Mouse (Mus musculus): Measurements from ENCODE around the gene Slc9a2. TPM values are rescaled to one million over a fixed set of nuclear protein-coding genes. Genes with fewer than 3 reads are reported as not detected.
A peak's percentile ranks its signal among the peaks of the same experiment; 100 is the strongest.
"Not testable (repeated sequence)": the region's sequence is repeated elsewhere in the genome, so short reads cannot be mapped to it uniquely, and the experiment has no call there.

Slc9a2 gene
- polyA plus RNA-seq, 1 experiment from 2014 or later, result not detected

DNA sequence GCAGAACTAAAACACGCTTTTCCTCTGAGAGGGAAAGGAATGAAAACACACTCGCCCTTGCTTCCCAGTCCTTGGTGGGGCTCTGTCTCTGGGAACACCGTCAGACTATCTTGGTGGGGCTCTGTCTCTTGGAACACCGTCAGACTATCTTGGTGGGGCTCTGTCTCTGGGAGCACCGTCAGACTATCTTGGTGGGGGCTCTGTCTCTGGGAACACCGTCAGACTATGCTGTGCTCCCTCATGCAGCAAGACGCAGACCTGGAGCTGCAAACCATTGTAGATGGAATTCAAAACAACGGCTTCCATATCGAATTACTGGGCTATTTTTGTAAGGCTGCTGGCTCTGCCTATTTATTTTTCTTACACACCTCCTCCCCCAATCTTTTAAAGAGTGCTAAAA is 20.9 kb upstream of the Slc9a2 start:
- Histone ChIP-seq H3K4me2 (ENCODE audit: low read depth) (no peak overlapping the region), H3K36me3 (ENCODE audit: control insufficient read depth, insufficient read depth, low read length) (no peaks in the 10 kb centered on the region), H3K27me3 (ENCODE audit: control insufficient read depth, insufficient read depth, low read length) (no peaks in the 10 kb centered on the region), H3K9me3 (ENCODE audit: control insufficient read depth, low read length) (no peaks in the 10 kb centered on the region), H3K27ac (ENCODE audit: low read depth, low read length) (no peak overlapping the region), H3K9ac (ENCODE audit: low read length) (no peak overlapping the region), H3K4me3 (ENCODE audit: low read depth, low read length) (no peak overlapping the region), H3K4me1 (ENCODE audit: control insufficient read depth, insufficient read depth, low read length) (no peaks in the 10 kb centered on the region)
- DNase-seq (ENCODE audit: low spot score) (no peak), ATAC-seq (ENCODE audit: insufficient read depth, low FRiP score, low TSS enrichment) (no peak)
- WGBS, result 68% methylated on average over 9 of the region's 9 CpGs

DNA sequence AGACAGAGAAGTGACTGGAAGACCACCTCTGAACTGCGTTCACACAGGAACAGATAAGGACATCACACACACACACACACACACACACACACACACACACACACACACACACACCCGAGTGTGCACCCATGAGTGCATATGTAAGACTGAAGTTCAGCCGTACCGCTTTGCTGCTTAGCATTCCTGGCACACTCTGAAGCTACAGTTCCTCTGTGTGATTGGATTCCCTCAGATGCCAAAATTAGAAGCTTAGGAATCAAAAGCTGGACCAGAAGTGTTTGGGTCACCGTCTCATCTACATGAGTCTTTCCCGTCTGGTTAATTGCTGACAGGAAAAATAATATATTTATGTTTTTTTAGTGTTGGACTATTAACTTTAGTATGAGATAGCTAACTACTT is 19.5 kb upstream of the Slc9a2 start:
- 92% methylated on average over 6 of the region's 6 CpGs for WGBS
- DNase-seq (ENCODE audit: low spot score), result no peak
- Histone ChIP-seq H3K9ac (ENCODE audit: low read length) (no peak overlapping the region), H3K9me3 (ENCODE audit: control insufficient read depth, low read length) (no peaks in the 10 kb centered on the region), H3K4me1 (ENCODE audit: control insufficient read depth, insufficient read depth, low read length) (no peaks in the 10 kb centered on the region), H3K4me3 (ENCODE audit: low read depth, low read length) (no peak overlapping the region), H3K27ac (ENCODE audit: low read depth, low read length) (no peak overlapping the region), H3K36me3 (ENCODE audit: control insufficient read depth, insufficient read depth, low read length) (no peaks in the 10 kb centered on the region), H3K4me2 (ENCODE audit: low read depth) (no peak overlapping the region), H3K27me3 (ENCODE audit: control insufficient read depth, insufficient read depth, low read length) (no peaks in the 10 kb centered on the region)
- ATAC-seq (ENCODE audit: insufficient read depth, low FRiP score, low TSS enrichment), result no peak

DNA sequence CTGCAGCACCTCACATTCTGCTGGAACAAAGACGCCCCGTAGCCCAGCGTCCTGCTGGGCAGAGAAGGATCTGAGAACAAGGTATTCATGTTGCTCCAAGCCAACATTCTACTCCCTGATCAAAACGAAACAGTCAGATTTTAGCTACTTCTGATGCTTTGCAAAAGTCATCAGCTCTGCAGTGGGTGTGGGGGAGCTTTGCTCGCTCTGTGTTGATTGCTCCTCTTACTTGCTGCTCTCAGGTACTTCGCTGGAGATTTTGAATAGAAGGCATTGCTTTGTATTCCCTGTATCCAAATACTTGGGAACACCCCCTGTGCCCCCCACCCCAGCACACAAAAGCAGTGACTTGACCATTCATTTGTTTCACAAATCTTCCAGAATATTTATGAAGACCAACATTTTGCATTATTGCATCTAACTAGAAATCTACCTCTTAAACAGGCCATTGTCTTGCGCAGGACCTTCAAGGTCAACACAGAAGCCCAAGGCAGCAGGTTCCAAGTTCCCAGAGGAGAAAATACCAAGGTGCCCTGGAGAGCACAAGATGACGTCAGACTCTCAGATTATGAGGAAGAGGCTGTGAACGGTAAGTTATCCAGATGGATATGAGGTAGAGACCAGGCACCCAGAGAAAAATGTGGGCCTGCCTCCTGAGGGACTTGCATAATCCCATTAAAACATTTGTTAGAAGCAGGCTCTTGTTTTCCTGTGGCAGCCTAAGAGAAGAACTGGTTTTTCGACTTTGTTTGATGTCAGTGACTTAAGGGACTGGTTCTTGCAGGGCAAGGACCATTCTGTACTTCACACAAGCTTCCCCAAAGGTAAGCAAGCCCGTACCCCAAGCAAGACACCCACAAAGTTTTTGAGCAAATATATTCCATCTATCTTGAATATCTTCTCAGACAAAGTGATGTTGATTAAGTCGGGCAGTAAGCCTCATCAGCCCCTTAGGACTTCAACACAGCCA is 14.7 kb upstream of the Slc9a2 start:
- Histone ChIP-seq H3K27ac (ENCODE audit: low read depth, low read length) (no peak overlapping the region), H3K4me3 (ENCODE audit: low read depth, low read length) (no peak overlapping the region), H3K36me3 (ENCODE audit: control insufficient read depth, insufficient read depth, low read length) (no peaks in the 10 kb centered on the region), H3K9me3 (ENCODE audit: control insufficient read depth, low read length) (no peaks in the 10 kb centered on the region), H3K27me3 (ENCODE audit: control insufficient read depth, insufficient read depth, low read length) (no peaks in the 10 kb centered on the region), H3K4me2 (ENCODE audit: low read depth) (no peak overlapping the region), H3K4me1 (ENCODE audit: control insufficient read depth, insufficient read depth, low read length) (no peaks in the 10 kb centered on the region), H3K9ac (ENCODE audit: low read length) (no peak overlapping the region)
- ATAC-seq (ENCODE audit: insufficient read depth, low FRiP score, low TSS enrichment) (no peak), DNase-seq (ENCODE audit: low spot score) (no peak)
- WGBS, result 47% methylated on average over 12 of the region's 12 CpGs

DNA sequence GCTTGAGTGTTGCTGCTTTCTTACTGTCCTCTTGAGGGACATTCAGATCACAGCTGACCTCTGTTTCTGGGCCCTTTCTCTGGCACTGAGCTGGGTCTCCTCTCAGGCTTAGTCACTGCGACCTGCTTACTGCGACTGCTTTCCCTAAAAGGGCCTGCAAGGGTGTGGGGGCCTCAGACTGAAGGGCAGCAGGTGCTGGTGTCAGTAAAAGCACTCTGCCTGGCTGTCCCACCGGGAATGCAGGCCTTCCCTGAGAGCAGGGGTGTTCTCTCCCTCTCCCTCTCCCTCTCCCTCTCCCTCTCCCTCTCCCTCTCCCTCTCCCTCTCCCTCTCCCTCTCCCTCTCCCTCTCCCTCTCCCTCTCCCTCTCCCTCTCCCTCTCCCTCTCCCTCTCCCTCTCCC is 12.9 kb upstream of the Slc9a2 start:
- not testable (repeated sequence) for H3K4me3 ChIP-seq (ENCODE audit: low read depth, low read length); H3K9ac ChIP-seq (ENCODE audit: low read length); DNase-seq (ENCODE audit: low spot score); ATAC-seq (ENCODE audit: insufficient read depth, low FRiP score, low TSS enrichment); H3K27ac ChIP-seq (ENCODE audit: low read depth, low read length); H3K27me3 ChIP-seq (ENCODE audit: control insufficient read depth, insufficient read depth, low read length); H3K9me3 ChIP-seq (ENCODE audit: control insufficient read depth, low read length); H3K4me2 ChIP-seq (ENCODE audit: low read depth); H3K4me1 ChIP-seq (ENCODE audit: control insufficient read depth, insufficient read depth, low read length); H3K36me3 ChIP-seq (ENCODE audit: control insufficient read depth, insufficient read depth, low read length)
- WGBS, result 33% methylated on average over 3 of the region's 3 CpGs

DNA sequence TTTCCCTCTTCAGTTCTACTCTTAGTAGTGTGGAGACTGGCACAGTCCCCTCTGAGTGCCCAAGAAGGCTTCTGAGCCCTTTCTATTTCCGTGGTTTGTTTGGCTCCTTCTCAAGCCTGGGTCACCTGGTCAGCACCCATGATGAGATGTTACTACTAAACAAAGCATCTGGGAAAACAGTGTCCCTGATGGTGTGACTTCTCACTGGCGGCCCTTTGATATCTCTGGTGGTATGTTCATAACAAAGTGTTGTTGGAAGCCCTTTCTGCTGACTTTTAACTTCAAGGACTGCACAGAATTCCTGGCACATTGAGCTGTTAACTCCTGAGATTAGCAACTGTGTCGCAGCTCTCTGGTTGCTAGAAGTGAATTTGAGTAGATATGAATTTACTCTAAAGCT is 10.3 kb upstream of the Slc9a2 start:
- ATAC-seq (ENCODE audit: insufficient read depth, low FRiP score, low TSS enrichment), result no peak
- Histone ChIP-seq H3K9ac (ENCODE audit: low read length) (no peak overlapping the region), H3K4me1 (ENCODE audit: control insufficient read depth, insufficient read depth, low read length) (no peaks in the 10 kb centered on the region), H3K27ac (ENCODE audit: low read depth, low read length) (no peak overlapping the region), H3K4me2 (ENCODE audit: low read depth) (no peak overlapping the region), H3K36me3 (ENCODE audit: control insufficient read depth, insufficient read depth, low read length) (no peaks in the 10 kb centered on the region), H3K27me3 (ENCODE audit: control insufficient read depth, insufficient read depth, low read length) (no peaks in the 10 kb centered on the region), H3K4me3 (ENCODE audit: low read depth, low read length) (no peak overlapping the region), H3K9me3 (ENCODE audit: control insufficient read depth, low read length) (no peaks in the 10 kb centered on the region)
- 81% methylated on average over 3 of the region's 3 CpGs for WGBS
- DNase-seq (ENCODE audit: low spot score), result no peak

DNA sequence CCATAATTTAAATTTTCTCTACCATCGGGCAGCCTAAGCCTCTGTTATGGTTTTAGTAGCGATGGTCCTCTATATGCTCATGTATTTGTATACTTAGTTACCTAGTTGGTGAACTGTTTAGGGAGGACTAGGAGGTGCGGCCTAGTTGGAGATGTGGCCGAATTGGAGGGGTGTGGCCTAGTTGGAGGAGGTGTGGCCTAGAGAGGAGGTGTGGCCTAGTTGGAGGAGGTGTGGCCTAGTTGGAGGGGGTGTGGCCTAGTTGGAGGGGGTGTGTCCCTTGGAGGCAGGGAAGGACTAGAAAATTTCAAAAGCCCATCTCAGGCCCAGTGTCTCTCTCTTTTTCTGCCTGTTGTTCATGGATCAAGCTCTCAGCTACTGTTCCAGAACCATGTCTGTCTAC is 8.9 kb upstream of the Slc9a2 start:
- WGBS, result 96% methylated on average over 4 of the region's 4 CpGs
- no peak overlapping the region for H3K4me2 ChIP-seq (ENCODE audit: low read depth)

DNA sequence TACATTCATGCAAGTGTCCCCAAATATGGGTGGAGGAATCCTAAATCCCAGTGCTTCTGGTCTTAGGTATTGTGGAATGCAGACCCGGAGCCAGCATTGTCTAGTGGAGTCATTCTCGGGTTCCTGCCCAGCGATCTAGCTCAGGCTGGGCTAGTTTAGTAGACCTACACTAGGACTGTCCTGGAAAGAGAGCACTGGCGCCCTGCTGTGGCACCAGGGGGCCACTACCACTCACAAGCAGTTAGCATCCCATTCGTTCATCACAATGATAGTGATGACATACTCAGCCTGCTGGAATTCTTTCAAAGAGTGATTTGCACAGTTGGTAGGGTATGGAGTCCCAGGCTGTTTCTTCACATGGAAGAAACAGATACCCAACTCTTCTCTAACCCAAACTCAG is 3.1 kb upstream of the Slc9a2 start:
- Histone ChIP-seq H3K36me3 (ENCODE audit: control insufficient read depth, insufficient read depth, low read length) (no peaks in the 10 kb centered on the region), H3K4me2 (ENCODE audit: low read depth) (no peak overlapping the region), H3K27me3 (ENCODE audit: control insufficient read depth, insufficient read depth, low read length) (peaks cover 29% of the 10 kb centered on the region), H3K4me1 (ENCODE audit: control insufficient read depth, insufficient read depth, low read length) (peaks cover 6% of the 10 kb centered on the region; the same call in 1 of the 2 replicates), H3K9ac (ENCODE audit: low read length) (no peak overlapping the region), H3K9me3 (ENCODE audit: control insufficient read depth, low read length) (no peaks in the 10 kb centered on the region), H3K27ac (ENCODE audit: low read depth, low read length) (no peak overlapping the region), H3K4me3 (ENCODE audit: low read depth, low read length) (no peak overlapping the region)
- WGBS, result 54% methylated on average over 5 of the region's 5 CpGs
- DNase-seq (ENCODE audit: low spot score) (no peak), ATAC-seq (ENCODE audit: insufficient read depth, low FRiP score, low TSS enrichment) (no peak)

More for the DNA sequence above, 8.9 kb upstream of the Slc9a2 start:
- no peak for ATAC-seq (ENCODE audit: insufficient read depth, low FRiP score, low TSS enrichment)
- Histone ChIP-seq H3K9ac (ENCODE audit: low read length) (no peak overlapping the region), H3K36me3 (ENCODE audit: control insufficient read depth, insufficient read depth, low read length) (no peaks in the 10 kb centered on the region), H3K27me3 (ENCODE audit: control insufficient read depth, insufficient read depth, low read length) (no peaks in the 10 kb centered on the region), H3K27ac (ENCODE audit: low read depth, low read length) (no peak overlapping the region), H3K4me1 (ENCODE audit: control insufficient read depth, insufficient read depth, low read length) (no peaks in the 10 kb centered on the region), H3K4me3 (ENCODE audit: low read depth, low read length) (no peak overlapping the region), H3K9me3 (ENCODE audit: control insufficient read depth, low read length) (no peaks in the 10 kb centered on the region)
- no peak for DNase-seq (ENCODE audit: low spot score)

DNA sequence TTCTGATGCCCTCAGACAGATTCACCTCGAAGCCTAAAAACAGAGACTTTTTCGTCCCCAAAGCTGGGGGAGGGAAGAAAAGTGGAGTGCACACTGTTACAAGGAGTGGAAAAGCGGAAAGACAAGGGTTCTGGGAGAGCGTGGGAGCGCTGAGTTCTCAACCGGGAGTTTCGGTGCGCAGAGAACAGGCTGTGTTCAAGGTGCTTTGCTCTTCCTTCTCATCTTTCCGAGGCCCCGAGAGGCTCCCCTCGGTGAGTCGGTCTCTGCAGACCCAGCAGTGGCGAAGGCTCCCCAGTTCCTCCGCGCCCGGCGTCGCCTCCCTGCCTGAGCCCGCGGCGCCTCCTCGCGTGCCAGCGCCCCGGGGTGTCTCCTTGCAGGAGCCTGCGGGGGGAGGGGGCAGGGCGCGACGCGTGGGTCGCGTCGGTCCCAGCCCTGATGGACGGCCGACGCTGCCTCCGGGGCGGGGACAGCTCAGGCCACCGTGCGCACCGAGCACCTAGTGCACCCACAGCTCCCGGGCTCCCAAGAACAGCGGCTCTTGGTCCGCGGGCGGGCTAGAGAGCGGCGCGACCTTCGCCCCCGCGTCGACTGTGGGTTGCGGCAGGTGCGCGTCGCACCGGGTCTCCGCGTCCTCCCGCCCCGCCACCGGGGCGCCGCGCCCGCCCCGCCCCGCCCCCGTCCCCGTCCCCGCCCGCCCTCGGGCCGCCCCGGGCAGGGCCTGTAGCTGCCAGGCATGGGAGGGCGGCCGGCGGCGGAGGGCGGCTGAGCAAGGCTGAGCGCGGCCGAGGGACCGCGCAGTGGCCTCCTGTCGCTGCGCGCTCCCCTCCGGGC is 709 bp downstream of the Slc9a2 start:
- Histone ChIP-seq H3K9ac (ENCODE audit: low read length) (peak overlapping the region; percentile 27; the same call in 1 of the 2 replicates), H3K4me1 (ENCODE audit: control insufficient read depth, insufficient read depth, low read length) (peaks cover 6% of the 10 kb centered on the region; the same call in 1 of the 2 replicates), H3K4me3 (ENCODE audit: low read depth, low read length) (peak overlapping the region; percentile 52), H3K36me3 (ENCODE audit: control insufficient read depth, insufficient read depth, low read length) (no peaks in the 10 kb centered on the region), H3K9me3 (ENCODE audit: control insufficient read depth, low read length) (no peaks in the 10 kb centered on the region), H3K27ac (ENCODE audit: low read depth, low read length) (no peak overlapping the region), H3K4me2 (ENCODE audit: low read depth) (peak overlapping the region; percentile 97), H3K27me3 (ENCODE audit: control insufficient read depth, insufficient read depth, low read length) (peaks cover 38% of the 10 kb centered on the region)
- DNase-seq (ENCODE audit: low spot score), result peak; percentile 55
- ATAC-seq (ENCODE audit: insufficient read depth, low FRiP score, low TSS enrichment), result peak; percentile 81
- WGBS, result under 1% methylated on average over 55 of the region's 90 CpGs

Data from neural tube, embryonic 11.5 days (tissue).